Mouse (Mus musculus) hindbrain, embryonic 13.5 days (tissue): ENCODE measurements around the gene Acer3. TPM values are rescaled to one million over a fixed set of nuclear protein-coding genes. Genes with fewer than 3 reads are reported as not detected.
"Not testable (repeated sequence)": the region's sequence is repeated elsewhere in the genome, so short reads cannot be mapped to it uniquely, and the experiment has no call there.

Experiments used
- ATAC-seq: fragments of 200-750 bp; cut with Nextera tagmentation; 2 replicates; pipeline ENCODE4 v1.8.0; 2017; ENCODE audit warnings: moderate TSS enrichment; ENCODE audit not compliant: low FRiP score
- H3K27ac ChIP-seq: fragments of 300-500 bp; sonication (generic); 2 replicates; pipeline ENCODE4 v1.5.1; 2015; ENCODE audit warnings: inconsistent platforms, mild to moderate bottlenecking, moderate library complexity
- H3K27me3 ChIP-seq: fragments of 300-500 bp; sonication (generic); 2 replicates; pipeline ENCODE4 v1.6.1; 2015; ENCODE audit warnings: mild to moderate bottlenecking, inconsistent platforms
- H3K36me3 ChIP-seq: fragments of 300-500 bp; sonication (generic); 2 replicates; pipeline ENCODE4 v1.6.1; 2015; ENCODE audit warnings: mild to moderate bottlenecking, inconsistent platforms
- H3K4me1 ChIP-seq: fragments of 300-500 bp; sonication (generic); replicated peaks from 2 replicates; pipeline ENCODE4 v1.6.1; 2015; ENCODE audit warnings: inconsistent platforms
- H3K4me2 ChIP-seq: fragments of 300-500 bp; sonication (generic); 2 replicates; pipeline ENCODE4 v1.6.1; 2015; ENCODE audit warnings: inconsistent platforms, mild to moderate bottlenecking, moderate library complexity
- H3K4me3 ChIP-seq: fragments of 300-500 bp; sonication (generic); 2 replicates; pipeline ENCODE4 v1.5.1; 2015; ENCODE audit warnings: mild to moderate bottlenecking, inconsistent platforms
- H3K9ac ChIP-seq: fragments of 300-500 bp; sonication (generic); 2 replicates; pipeline ENCODE4 v1.6.1; 2015; ENCODE audit warnings: mild to moderate bottlenecking, inconsistent platforms
- H3K9me3 ChIP-seq: fragments of 300-500 bp; sonication (generic); 2 replicates; pipeline ENCODE4 v1.6.1; 2016; ENCODE audit warnings: inconsistent platforms
- WGBS: fragments of 180-500 bp; shearing (Covaris S2); methylation state at CpG from one replicate; pipeline ENCODE4 v1.1.7; 2015; 5-methylcytosine and 5-hydroxymethylcytosine counted together
- polyA plus RNA-seq: library from polyadenylated mRNA; unstranded; fragments of >200 nt; fragmentation: Nextera tagmentation; extraction: Ambion mirVana; gene quantifications from 2 replicates; pipeline ENCODE4 v1.2.1, GENCODE M21; 2015

Acer3 gene
- polyA plus RNA-seq, 1 experiment from 2014 or later: 18.3 TPM

DNA sequence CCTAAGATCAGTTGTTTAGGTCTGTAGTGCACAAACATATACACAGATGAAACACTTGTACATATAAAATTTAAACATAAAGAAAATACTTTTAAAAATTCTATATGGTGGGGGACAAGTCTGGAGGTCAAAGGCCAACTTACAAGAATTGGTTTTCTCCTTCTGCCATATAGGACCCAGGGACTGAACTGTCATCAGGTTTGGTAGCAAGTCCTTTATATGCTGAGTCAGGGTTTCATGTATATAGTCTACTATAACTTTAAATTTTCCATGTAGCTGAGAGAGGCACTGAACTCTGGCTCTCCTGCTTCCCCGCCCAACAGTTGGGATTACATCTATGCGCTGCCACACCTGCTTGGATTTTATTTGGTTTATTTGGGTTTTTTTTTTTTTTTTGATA lies 132.8 kb downstream of the Acer3 start:
- 98% methylated on average over 2 of the region's 2 CpGs for WGBS
- Histone ChIP-seq H3K9ac (no peak overlapping the region), H3K27ac (no peak overlapping the region), H3K4me2 (no peak overlapping the region), H3K4me3 (no peak overlapping the region), H3K27me3 (peaks cover 34% of the 10 kb centered on the region), H3K36me3 (no peaks in the 10 kb centered on the region), H3K9me3 (no peaks in the 10 kb centered on the region), H3K4me1 (peaks cover 31% of the 10 kb centered on the region)
- no peak for ATAC-seq

DNA sequence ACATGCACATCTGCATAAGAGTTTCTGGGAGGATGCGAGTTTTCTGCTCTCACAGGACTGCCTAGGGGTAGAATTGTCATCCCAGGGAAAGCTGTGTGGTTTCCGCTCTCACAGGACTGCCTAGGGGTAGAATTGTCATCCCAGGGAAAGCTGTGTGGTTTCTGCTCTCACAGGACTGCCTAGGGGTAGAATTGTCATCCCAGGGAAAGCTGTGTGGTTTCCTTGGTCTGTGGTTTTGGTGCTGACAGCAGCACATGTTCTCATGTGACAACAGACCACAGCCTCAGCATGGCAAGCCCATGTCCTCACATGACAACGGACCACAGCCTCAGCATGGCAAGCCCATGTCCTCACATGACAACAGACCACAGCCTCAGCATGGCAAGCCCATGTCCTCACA lies 133.7 kb downstream of the Acer3 start:
- Histone ChIP-seq H3K27me3 (peaks cover 25% of the 10 kb centered on the region), H3K27ac (peak overlapping the region; percentile 72; the same call in 1 of the 2 replicates), H3K4me1 (peaks cover 27% of the 10 kb centered on the region)
- H3K9ac ChIP-seq, H3K9me3 ChIP-seq, H3K4me2 ChIP-seq, H3K36me3 ChIP-seq, H3K4me3 ChIP-seq, ATAC-seq: not testable (repeated sequence)
- whole genome bisulfite sequencing: 53% methylated on average over 3 of the region's 3 CpGs

DNA sequence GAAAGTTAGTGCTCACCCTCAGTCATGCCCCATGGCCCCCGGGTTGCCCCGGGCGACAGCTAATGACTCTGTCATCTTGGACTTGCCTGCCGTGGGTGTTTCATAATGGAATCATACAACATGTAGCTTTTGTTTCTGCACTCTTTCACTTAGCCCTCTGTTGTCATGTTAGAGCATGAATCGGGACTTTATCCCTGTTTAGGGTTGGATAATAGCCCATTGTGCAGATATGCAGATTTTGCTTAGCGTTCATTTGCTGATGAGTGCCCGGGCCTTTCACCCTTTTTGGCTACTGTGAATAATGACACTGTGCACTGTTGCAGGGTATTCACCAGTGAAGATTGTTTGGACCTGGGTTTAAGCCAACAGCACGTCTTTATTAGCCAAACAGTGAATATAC lies 134.4 kb downstream of the Acer3 start:
- no peak overlapping the region for H3K4me3 ChIP-seq
- H3K9ac ChIP-seq: no peak overlapping the region
- no peaks in the 10 kb centered on the region for H3K9me3 ChIP-seq
- H3K4me1 ChIP-seq: peaks cover 27% of the 10 kb centered on the region
- 14% methylated on average over 8 of the region's 8 CpGs for WGBS
- H3K27me3 ChIP-seq: peaks cover 19% of the 10 kb centered on the region
- H3K4me2 ChIP-seq: no peak overlapping the region
- ATAC-seq: peak; percentile 89
- H3K27ac ChIP-seq: peak overlapping the region; percentile 74; the same call in 1 of the 2 replicates
- no peaks in the 10 kb centered on the region for H3K36me3 ChIP-seq

DNA sequence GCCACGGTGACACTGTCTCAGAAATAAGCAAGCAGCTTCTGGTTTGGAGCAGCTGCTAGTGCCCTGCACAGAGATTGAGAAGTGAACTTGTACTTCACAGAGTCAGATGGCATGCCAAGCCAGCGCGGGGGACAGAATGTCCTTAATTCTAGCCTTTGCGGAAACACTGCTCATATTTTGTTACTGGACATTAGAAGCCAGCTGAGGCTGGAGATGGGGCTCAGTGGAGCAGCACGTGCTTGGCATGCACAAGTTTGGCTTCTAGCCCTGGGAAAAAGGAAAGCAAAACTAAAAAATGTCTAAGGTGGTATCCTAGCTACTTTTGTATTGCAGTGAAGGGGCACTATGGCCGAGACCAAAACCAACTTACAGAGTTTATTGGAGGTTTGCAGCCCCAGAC lies 135.7 kb downstream of the Acer3 start:
- Histone ChIP-seq H3K9me3 (no peaks in the 10 kb centered on the region), H3K9ac (no peak overlapping the region), H3K36me3 (no peaks in the 10 kb centered on the region), H3K4me3 (no peak overlapping the region), H3K27me3 (peaks cover 16% of the 10 kb centered on the region), H3K4me1 (peaks cover 27% of the 10 kb centered on the region), H3K27ac (peak overlapping the region; percentile 77), H3K4me2 (no peak overlapping the region)
- WGBS: 44% methylated on average over 6 of the region's 6 CpGs
- ATAC-seq: no peak

DNA sequence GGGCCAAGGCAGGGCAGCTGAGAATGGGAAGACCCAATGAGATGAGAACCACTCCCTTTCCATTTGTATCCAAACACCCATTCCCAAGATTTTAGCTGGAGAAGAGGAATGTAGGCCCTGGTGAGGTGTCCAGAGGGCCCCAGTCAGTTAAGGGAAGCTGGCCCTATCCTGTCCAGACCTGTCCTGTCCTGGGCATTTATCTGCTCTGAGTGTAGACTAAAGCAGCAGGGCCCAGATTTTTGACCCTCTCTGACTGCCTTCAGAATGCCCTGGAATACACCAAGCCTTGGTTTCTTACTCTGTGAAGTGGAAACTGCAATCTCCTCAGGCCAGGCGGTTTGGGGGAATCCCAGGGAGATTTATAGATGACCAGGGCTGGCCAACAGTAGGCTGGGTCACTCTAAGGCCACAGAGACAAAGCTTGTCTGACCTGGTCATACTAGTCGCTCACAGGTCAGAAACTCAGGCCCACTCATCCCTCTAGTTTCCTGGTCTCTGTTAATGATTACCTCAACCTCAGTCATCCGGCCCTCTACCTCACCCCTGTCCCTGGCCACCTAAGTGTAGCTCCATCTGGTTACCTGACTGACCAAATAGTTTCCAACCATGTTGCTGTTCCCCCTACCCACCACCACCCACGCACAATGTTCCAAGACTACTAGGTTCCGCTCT lies 142.3 kb downstream of the Acer3 start:
- peak; percentile 49 for ATAC-seq
- no peak overlapping the region; the same call in 1 of the 2 replicates for H3K27ac ChIP-seq

DNA sequence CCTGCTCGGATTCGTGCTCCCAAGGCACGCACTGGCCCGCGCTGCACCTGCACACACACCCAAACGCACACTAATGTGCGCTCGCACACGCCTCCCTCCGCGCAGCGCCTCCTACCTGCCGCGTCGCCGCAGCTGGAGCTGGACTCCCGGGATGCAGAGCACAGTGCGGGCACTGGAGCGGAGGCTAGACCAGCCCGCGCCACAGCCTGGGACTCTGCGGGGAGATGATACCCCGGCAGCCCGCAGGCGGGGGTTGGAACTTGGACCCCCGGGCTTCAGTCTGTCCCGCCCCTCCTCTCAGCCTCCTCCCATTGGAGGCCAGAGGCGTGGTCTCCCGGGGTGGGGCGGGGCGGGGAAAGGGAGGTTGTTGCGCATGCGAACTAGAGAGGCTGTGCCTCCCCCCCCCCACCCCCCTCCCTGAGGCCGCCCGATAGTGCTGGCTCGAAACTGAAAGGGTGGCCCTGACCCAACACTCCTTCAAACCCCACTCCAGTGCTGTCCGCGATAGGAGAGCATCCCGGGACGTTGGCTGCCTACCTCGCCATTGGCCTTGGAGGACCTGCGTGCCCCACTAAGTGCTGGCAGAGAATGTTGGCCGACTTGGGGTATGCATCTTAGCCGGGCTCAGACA lies 143.0 kb downstream of the Acer3 start, which contains the start of gene Capn5:
Gene Capn5, minus strand, starts transcription at position 346 of the 631 bp plus-strand sequence.
- Histone ChIP-seq H3K27me3 (peaks cover 27% of the 10 kb centered on the region), H3K4me3 (peak within 1 kb of the TSS; percentile 73), H3K4me2 (peak within 1 kb of the TSS; percentile 71), H3K9ac (peak within 1 kb of the TSS; percentile 81), H3K9me3 (no peaks in the 10 kb centered on the region), H3K27ac (no peak within 1 kb of the TSS; the same call in 1 of the 2 replicates), H3K4me1 (peaks cover 38% of the 10 kb centered on the region), H3K36me3 (no peaks in the 10 kb centered on the region)
- peak; percentile 88 for ATAC-seq
- WGBS: 3% methylated on average over 38 of the region's 44 CpGs

More for the DNA sequence above, 142.3 kb downstream of the Acer3 start:
- WGBS: 81% methylated on average over 5 of the region's 5 CpGs
- peak overlapping the region; percentile 73 for H3K4me3 ChIP-seq
- peak overlapping the region; percentile 71 for H3K4me2 ChIP-seq
- peaks cover 27% of the 10 kb centered on the region for H3K27me3 ChIP-seq
- H3K9me3 ChIP-seq: no peaks in the 10 kb centered on the region
- peak overlapping the region; percentile 81 for H3K9ac ChIP-seq
- peaks cover 38% of the 10 kb centered on the region for H3K4me1 ChIP-seq
- H3K36me3 ChIP-seq: no peaks in the 10 kb centered on the region

DNA sequence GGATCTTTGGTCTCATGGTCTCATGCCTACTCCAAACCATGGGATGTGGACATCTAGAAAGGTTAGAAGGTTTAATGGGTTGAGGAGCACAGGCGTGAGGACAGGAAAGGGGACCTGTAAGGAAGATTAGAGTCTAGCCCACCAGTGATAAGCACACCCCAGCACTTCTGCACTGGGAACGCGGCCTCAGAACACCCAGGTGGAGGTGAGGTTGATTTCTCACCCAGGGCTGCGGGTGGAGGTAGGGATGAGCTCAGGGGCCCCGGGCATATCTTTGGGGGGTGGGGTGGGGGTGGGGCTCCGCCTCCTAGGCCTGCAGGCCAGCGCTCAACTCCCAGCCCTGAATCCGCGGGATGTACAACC lies 143.5 kb downstream of the Acer3 start:
- H3K27ac ChIP-seq: no peak overlapping the region; the same call in 1 of the 2 replicates
- peaks cover 27% of the 10 kb centered on the region for H3K27me3 ChIP-seq
- WGBS: 5% methylated on average over 6 of the region's 9 CpGs
- peak overlapping the region; percentile 73 for H3K4me3 ChIP-seq
- no peaks in the 10 kb centered on the region for H3K9me3 ChIP-seq
- H3K36me3 ChIP-seq: no peaks in the 10 kb centered on the region
- peak overlapping the region; percentile 81 for H3K9ac ChIP-seq
- H3K4me1 ChIP-seq: peaks cover 38% of the 10 kb centered on the region
- H3K4me2 ChIP-seq: peak overlapping the region; percentile 71
- ATAC-seq: peak; percentile 55; the same call in 1 of the 2 replicates

DNA sequence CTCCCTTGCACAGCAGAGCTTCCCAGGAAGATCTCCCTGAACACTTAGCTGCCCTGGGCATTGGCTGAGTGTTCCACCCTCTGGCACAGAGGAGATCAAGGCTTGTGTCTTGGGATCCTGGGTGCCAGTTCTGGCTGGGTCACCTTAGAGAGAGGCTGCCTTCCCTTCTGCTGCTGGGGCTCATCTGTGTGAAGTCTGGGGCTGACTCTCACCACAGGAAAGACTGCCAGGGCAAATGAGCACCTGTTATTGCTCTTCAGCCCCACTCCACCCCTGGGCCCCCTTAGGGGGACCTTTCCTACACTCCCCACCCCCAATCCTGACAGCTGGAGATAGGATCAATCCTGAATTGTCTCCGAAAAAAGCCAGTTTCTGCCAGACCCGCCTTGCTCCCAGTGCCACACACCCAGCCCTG lies 143.9 kb downstream of the Acer3 start:
- no peaks in the 10 kb centered on the region for H3K9me3 ChIP-seq
- H3K4me2 ChIP-seq: peak overlapping the region; percentile 71
- peak overlapping the region; percentile 81; the same call in 1 of the 2 replicates for H3K9ac ChIP-seq
- H3K27me3 ChIP-seq: peaks cover 27% of the 10 kb centered on the region
- WGBS: 51% methylated on average over 2 of the region's 2 CpGs
- no peak for ATAC-seq
- no peak overlapping the region for H3K27ac ChIP-seq
- H3K4me1 ChIP-seq: peaks cover 38% of the 10 kb centered on the region
- no peaks in the 10 kb centered on the region for H3K36me3 ChIP-seq
- H3K4me3 ChIP-seq: peak overlapping the region; percentile 73

DNA sequence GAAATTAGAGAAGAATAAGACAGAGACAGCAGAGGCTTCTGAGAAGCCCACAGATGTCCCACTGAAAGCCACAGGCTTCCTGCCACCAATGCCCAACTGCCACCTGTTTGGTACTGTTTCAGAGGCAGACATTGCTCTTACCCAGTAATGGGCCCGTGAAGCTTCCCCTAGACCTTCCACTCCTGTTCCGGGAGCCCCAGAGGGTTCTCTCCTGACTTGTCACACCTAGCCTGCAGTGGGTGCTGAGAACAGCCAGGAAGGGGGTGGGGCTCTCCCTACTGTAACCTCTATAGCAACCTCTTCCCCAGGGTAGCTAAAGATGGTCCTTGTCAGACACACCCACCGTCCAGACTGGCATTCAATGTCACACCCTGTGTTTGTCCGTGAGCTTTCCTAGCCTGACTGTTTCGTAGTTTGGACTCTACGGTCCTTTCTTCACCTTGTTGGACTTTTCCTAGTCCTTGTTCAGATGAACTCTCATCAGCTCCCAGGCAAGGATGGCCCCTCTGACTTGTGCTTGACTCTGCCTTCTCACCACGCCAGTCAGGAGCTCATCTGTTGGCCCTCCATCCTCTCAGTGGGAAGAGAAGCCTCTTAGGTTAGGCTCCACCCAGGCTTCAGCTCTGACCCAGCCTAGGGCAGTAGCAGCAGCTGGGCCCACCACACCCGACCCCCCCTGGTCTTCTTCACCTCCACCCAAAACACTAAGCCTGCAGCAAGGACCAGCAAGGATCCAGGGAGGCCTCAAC lies 144.5 kb downstream of the Acer3 start:
- Histone ChIP-seq H3K4me3 (peak overlapping the region; percentile 73; the same call in 1 of the 2 replicates), H3K9ac (0 out of 2 replicates have a peak overlapping the region, but pooled peaks have one; percentile 81)
- no peak for ATAC-seq

DNA sequence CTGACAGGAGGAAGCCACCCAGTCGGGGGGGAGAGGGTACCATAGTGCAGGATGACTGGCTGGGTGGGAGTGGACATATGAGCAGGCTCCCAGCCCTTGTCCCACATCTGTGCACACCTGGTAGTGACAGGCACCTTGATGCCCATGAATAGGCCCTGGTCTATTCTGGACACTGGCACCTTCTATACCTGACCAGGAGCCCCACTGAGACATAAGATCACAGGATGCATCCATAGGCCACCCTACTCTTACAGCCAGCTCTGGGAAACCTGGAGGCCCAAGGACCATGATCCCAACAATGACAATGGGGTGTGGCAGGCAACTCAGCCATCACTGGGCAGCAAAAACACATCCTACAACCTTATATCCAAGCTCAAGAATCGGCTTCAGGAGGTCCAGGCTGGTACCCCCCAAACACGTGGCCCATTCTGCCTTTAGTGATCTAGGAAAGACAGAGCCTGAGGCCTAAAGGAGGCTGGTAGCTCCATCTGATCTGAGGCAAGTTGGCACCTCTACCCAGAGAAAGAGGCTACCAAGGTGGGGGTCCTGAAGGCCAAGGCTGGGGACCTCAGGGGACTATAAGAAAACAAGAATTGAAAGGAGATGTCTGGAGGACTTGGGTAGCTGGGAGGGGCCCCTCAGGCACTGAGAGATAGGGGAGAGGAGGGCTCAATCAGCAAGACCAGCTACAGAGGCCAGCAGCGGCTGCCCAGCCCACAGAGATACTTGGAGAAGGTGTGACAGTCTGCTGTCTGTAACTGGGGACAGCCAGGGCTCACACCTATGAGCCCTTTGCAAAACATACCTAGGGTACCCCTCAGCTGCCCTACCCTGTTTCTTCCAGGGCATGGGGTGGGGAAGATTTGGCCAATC lies 145.9 kb downstream of the Acer3 start:
- Histone ChIP-seq H3K4me2 (no peak overlapping the region), H3K9me3 (no peaks in the 10 kb centered on the region), H3K9ac (no peak overlapping the region), H3K27ac (no peak overlapping the region), H3K4me3 (no peak overlapping the region), H3K4me1 (peaks cover 48% of the 10 kb centered on the region), H3K27me3 (peaks cover 19% of the 10 kb centered on the region; the same call in 1 of the 2 replicates), H3K36me3 (no peaks in the 10 kb centered on the region)
- WGBS: 84% methylated on average over 4 of the region's 4 CpGs
- ATAC-seq: no peak

More for the DNA sequence above, 144.5 kb downstream of the Acer3 start:
- peaks cover 25% of the 10 kb centered on the region for H3K27me3 ChIP-seq
- no peak overlapping the region for H3K27ac ChIP-seq
- H3K4me2 ChIP-seq: peak overlapping the region; percentile 71
- peaks cover 42% of the 10 kb centered on the region for H3K4me1 ChIP-seq
- 77% methylated on average over 8 of the region's 8 CpGs for WGBS
- H3K36me3 ChIP-seq: no peaks in the 10 kb centered on the region
- H3K9me3 ChIP-seq: no peaks in the 10 kb centered on the region

DNA sequence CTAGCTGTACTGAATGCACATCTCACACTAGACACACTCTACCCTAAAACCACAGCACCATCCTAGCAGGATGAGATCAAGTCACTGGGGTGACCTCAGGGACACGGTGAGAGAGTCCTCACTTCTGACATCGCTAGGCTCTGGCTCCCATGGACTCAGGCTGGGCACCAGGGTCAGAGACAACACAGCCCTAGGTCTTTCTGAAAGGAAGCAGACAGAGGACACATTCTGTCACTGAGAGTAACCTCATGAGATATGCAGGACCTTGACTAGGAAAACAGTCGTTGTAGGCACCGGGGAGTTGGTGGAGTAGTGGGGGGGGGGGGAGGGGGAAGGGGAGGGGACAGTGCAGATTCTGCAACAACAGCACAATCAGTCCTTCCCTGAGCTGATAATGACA lies 147.6 kb downstream of the Acer3 start:
- Histone ChIP-seq H3K9me3 (no peaks in the 10 kb centered on the region), H3K27me3 (peaks cover 7% of the 10 kb centered on the region; the same call in 1 of the 2 replicates), H3K4me3 (no peak overlapping the region), H3K27ac (no peak overlapping the region), H3K9ac (no peak overlapping the region), H3K4me1 (peaks cover 44% of the 10 kb centered on the region), H3K4me2 (no peak overlapping the region), H3K36me3 (no peaks in the 10 kb centered on the region)
- ATAC-seq: no peak
- WGBS: 52% methylated on average over 4 of the region's 4 CpGs
